Mouse (Mus musculus) midbrain, embryonic 10.5 days (tissue): ENCODE data around the gene Akip1. TPM values are rescaled to one million over a fixed set of nuclear protein-coding genes. Genes with fewer than 3 reads are reported as not detected.

Source experiments
- DNase-seq: peaks from one replicate; pipeline ENCODE4 v3.0.0-alpha.2; 2017; ENCODE audit warnings: low spot score
- H3K27ac ChIP-seq: fragments of 300-500 bp; sonication (generic); replicated peaks from 2 replicates; pipeline ENCODE4 v1.5.1; 2016; ENCODE audit warnings: mild to moderate bottlenecking
- H3K27me3 ChIP-seq: fragments of 300-500 bp; sonication (generic); 2 replicates; pipeline ENCODE4 v1.6.1; 2016; ENCODE audit warnings: low read depth, mild to moderate bottlenecking; ENCODE audit not compliant: poor library complexity, severe bottlenecking
- H3K36me3 ChIP-seq: fragments of 300-500 bp; sonication (generic); 2 replicates; pipeline ENCODE4 v1.6.1; 2016; ENCODE audit warnings: mild to moderate bottlenecking, moderate library complexity
- H3K4me1 ChIP-seq: fragments of 300-500 bp; sonication (generic); 2 replicates; pipeline ENCODE4 v1.6.1; 2016
- H3K4me3 ChIP-seq: fragments of 300-500 bp; sonication (generic); 2 replicates; pipeline ENCODE4 v1.5.1; 2016; ENCODE audit warnings: mild to moderate bottlenecking, moderate library complexity
- H3K9me3 ChIP-seq: fragments of 300-500 bp; sonication (generic); replicated peaks from 2 replicates; pipeline ENCODE4 v1.6.1; 2016; ENCODE audit warnings: mild to moderate bottlenecking
- WGBS: fragments of 180-500 bp; shearing (Covaris S2); methylation state at CpG from one replicate; pipeline ENCODE4 v1.1.7; 2016; 5-methylcytosine and 5-hydroxymethylcytosine counted together
- polyA plus RNA-seq: library from polyadenylated mRNA; unstranded; fragments of >200 nt; fragmentation: Nextera tagmentation; extraction: Ambion mirVana; gene quantifications from 2 replicates; pipeline ENCODE4 v1.2.1, GENCODE M21; 2016

The Akip1 gene
- polyA plus RNA-seq, 1 experiment from 2014 or later, result 28.8 TPM

GRCm38 (mm10) chr7:109752008-109752925 is 48.8 kb downstream of the Akip1 start, which contains the start of gene Tmem9b:
TSS of gene Tmem9b (minus strand) at chr7:109752875.
- H3K27ac ChIP-seq, result peak within 1 kb of the TSS; percentile 94
- no peaks in the 10 kb centered on the region for H3K9me3 ChIP-seq
- H3K4me1 ChIP-seq, result peaks cover 22% of the 10 kb centered on the region
- no peaks in the 10 kb centered on the region for H3K36me3 ChIP-seq
- H3K4me3 ChIP-seq, result peak within 1 kb of the TSS; percentile 95
- under 1% methylated on average over 74 of the region's 74 CpGs for WGBS
- peak; percentile 83 for DNase-seq
- no peaks in the 10 kb centered on the region for H3K27me3 ChIP-seq

GRCm38 (mm10) chr7:109754034-109754433 is 50.5 kb downstream of the Akip1 start:
- no peaks in the 10 kb centered on the region for H3K27me3 ChIP-seq
- H3K4me3 ChIP-seq, result no peak overlapping the region
- no peak for DNase-seq
- H3K4me1 ChIP-seq, result peaks cover 22% of the 10 kb centered on the region
- WGBS, result 94% methylated on average over 8 of the region's 8 CpGs
- H3K27ac ChIP-seq, result no peak overlapping the region
- no peaks in the 10 kb centered on the region for H3K9me3 ChIP-seq
- no peaks in the 10 kb centered on the region for H3K36me3 ChIP-seq

GRCm38 (mm10) chr7:109756291-109756690 is 52.8 kb downstream of the Akip1 start:
- H3K27me3 ChIP-seq, result no peaks in the 10 kb centered on the region
- H3K36me3 ChIP-seq, result no peaks in the 10 kb centered on the region
- no peak overlapping the region for H3K4me3 ChIP-seq
- no peaks in the 10 kb centered on the region for H3K9me3 ChIP-seq
- peaks cover 20% of the 10 kb centered on the region for H3K4me1 ChIP-seq
- no peak for DNase-seq
- 95% methylated on average over 3 of the region's 3 CpGs for WGBS
- no peak overlapping the region for H3K27ac ChIP-seq

Other genes starting within 250 kb of the Akip1 start
- gene Trim66, start 195.6 kb upstream of the Akip1 start, polyA plus RNA-seq, result 0.09 and 0.12 TPM in 2 replicates
- gene Rpl27a, start 184.5 kb upstream of the Akip1 start, polyA plus RNA-seq, result 113 and 126 TPM in 2 replicates
- gene St5, start 85 bp upstream of the Akip1 start, polyA plus RNA-seq, result 36.3 and 42.2 TPM in 2 replicates
- 0.09 and 0.19 TPM in 2 replicates for gene BC051019, start 20.2 kb downstream of the Akip1 start, polyA plus RNA-seq
- gene Ascl3, start 28.0 kb downstream of the Akip1 start, polyA plus RNA-seq, result 0.20 TPM in 1 of 2 replicates, not detected in the other
- gene Tmem9b, start 49.2 kb downstream of the Akip1 start, polyA plus RNA-seq, result 43.8 and 51.9 TPM in 2 replicates
- gene Nrip3, start 78.3 kb downstream of the Akip1 start, polyA plus RNA-seq, result 1.5 and 2.0 TPM in 2 replicates
- 3.8 and 6.7 TPM in 2 replicates for gene Scube2, start 162.0 kb downstream of the Akip1 start, polyA plus RNA-seq